Mouse (Mus musculus) testis, postnatal 14 days (tissue): ENCODE measurements at regions not wholly inside any gene's neighbourhood (a gene's known extent, or its start where the extent isn't known, plus 50 kb on each side); places are given as distances from the start of the nearest gene placed in this dataset.
A peak's percentile ranks its signal among the peaks of the same experiment; 100 is the strongest.

Experiments
- DNase-seq: peaks from one replicate; pipeline ENCODE4 v3.0.0; 2021; ENCODE audit warnings: low spot score

DNA sequence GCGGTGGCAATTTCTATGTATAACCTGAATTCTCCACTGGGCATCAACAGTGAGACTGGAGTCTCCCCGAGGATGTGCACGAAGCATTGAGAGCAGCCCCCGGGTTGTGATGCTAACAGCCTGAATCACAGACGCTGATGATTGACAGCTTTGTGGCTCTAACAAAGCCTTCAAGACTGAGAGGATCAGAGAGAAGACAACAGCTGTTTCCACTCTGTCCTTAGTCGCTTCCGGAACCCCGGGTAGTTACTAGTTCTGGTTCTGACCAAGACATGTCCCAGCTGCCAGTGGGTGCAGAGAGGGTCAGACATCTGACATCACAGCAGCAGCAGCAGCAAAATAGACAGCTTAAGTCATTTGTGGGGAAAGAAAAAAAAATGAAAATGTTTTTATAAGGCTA is 292.8 kb upstream of the Cdh5 start:
- no peak for DNase-seq

DNA sequence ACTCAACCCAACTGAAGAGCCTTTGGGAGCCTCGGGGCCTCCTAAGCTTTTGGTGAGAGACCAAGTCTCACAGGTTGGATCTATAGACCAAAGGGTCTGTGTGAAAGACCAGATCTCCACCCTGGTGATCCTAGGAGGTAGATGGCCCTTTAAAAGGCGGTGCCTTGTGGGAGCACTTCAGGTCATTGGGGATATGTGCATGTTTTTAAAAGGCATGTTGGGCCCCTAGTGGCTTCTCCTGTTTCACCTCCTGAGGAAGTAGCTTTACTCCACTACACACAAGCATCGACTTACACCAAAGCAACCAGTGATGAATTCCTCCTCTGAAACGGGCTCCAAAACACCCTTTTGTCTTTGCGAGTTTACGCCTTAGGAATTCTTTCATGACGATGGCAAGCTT is 292.3 kb upstream of the Cdh5 start:
- no peak for DNase-seq

DNA sequence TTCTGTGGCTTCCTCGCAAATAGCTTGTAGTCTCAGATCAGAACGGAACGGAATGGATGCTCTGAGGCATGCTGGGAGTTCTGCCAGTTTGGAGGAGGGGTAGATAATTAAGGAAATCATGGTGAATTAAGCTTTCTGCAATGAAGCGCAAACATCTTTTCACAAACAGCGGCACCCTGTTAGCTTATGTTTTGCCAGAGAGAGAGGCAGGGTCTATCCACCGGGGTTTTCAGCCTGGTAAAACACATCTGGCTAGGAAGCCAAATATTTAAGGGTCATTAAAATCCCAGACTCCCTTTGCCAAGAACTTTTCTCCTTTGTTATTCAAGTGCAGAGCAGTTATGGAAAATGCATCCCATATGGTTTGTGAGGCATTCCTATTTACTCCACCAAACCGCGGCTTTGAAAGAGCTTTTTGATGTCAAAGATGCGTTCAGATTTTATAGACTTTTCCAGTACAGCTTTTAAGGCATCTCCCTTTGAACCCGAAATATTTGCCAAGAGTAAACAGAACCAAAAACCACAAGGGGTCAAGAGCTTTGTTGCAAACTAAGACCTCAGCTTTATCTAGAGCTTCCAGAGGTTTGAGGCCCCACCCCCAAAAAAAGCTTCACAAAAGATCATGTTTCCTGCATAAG is 287.4 kb upstream of the Cdh5 start:
- no peak for DNase-seq

DNA sequence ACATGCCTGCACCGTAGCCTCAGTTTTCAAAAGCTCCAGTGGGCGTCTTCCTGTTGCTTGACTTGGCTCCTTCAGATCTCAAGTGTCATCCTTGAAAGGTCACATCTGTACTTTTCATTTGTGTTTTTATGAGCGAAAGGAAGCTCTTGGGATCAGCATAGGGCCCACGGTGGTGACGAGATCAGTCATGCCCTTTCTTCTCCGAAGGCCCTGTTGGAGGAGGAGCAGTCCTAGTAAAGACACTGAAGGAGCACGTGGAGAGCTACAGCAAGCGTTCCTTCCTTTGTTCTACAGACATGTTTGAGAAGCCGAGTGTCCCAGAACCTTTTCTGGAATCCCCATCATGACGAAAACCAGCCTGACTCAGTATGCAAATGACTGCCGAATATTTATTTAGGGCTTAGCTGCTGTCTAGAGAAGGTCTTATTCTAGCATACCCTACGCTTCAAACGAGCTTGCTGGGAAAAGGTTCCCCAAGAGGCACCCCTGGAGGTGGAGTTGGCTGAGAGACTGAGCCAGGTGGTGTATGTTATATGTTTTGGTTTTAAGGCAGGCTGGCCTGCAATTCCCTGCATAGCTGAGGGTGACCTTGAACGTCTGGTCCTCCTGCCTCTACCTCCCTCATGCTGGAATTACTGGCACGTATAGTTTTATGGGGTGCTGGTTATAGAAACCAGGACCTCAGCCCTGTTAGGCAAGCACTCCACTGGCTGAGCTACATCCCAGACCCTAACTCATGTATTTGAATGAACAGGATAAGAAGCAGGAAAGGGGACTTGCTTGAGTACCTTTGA is 285.1 kb upstream of the Cdh5 start:
- DNase-seq = no peak

DNA sequence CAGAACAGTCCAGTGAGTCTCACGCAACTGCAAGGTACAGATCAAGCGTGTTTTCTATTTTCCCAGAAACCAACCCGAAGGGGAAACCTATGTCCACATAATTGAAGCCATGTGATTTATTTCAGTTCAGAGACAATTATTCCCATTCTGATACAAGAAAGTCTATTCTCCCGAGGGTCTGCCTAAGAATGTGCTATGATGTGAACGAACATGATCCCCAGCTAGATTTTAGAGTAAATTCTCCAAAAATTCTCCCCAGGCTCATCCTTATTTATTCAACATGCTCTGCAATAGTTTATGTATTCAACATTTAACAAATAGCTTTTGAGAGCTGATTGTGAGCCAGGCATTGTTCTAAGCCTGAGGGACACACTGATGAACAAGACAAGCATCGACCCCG is 277.9 kb upstream of the Cdh5 start:
- DNase-seq = no peak

DNA sequence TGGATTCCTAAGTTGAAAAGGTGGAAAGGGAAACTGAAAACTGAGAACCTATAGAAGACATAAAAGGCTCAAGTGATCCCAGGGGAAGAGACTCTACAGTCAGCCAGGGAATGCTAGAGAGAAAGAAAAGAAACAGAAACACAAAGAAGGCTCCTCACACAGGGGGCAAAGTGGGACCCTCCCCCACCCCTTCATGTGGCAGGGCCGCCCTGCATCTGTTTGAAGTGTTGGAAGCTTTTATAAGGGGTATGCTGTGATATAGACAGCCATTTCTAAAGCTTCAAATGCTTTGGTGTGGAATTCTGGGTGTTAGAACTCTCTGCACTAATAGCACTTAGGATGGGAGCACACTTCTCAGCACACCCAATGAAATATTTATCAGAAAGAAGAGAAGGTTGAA is 276.7 kb upstream of the Cdh5 start:
- no peak for DNase-seq

DNA sequence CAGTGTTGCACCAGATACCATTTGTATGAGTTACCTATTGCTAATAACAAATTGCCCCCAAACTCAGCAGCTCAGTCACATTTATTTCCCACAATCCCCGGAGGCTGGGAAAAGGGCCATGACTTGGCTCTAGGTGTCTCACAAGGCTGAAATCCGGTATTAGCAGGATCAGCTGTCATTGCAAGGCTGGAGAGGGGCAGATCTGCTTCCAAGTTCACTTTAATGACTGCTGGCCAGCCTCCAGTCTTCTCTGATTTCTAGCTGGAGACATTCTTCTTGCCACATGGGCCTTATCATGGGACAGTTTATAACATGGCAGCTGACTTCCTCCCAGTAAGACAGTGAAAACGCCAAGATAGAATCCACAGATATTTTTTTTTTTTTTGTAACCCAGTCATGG is 276.1 kb upstream of the Cdh5 start:
- DNase-seq = no peak

DNA sequence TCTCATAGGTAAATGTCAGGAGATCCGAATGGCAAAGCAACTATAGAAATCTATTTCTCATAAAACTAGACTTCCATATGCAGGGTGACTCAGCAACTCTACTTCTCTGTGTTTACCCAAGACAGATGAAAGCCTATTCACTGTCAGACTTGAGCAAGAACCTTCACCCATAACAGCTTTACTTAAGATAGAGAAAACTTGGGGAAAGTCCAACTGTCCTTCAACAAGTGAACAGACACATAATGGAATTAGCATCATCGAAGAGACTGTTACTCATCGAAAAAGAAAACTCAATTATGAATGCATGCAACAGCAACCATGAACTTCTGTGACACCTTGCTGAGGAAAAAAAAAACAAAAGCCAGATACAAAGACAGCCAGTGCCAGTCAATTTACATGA is 271.0 kb upstream of the Cdh5 start:
- no peak for DNase-seq

DNA sequence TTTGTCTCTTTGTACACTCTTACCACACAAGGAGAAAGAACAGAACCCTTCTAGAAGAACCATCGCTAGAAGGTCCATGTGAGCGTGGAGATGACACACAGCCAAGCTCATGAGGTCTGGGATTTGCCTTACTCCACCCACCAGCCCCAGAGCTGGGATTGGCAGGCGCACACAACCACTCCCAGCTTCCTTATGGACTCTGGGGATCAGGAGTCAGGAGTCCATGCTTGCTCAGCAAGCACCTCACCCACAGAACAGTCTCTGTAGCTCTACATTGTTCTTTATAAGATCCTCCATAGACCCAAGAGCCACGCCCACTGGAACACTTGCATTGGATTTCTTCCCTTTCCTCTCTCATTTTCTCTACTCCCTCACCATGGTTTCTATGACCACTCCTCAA is 261.4 kb upstream of the Cdh5 start:
- no peak for DNase-seq

DNA sequence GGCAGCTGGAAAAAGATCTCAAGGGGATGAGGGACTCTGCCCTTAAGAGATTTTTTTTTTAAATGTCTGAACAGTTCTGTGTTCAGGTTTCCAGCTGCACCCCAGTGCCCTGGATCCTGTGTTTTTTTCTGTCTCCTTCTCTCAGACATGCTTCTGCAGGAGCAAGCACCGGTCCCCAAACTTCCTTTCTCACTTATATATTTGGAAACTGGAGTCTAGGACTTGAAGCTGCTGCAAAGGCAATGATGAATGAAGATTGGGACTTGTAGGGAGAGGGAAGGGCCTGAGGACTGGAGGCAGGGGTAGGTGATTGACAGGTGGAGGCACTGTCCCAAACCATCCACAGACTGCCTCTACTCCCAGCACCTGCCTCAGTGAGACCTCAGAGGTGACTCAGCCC is 255.5 kb upstream of the Cdh5 start:
- DNase-seq = no peak

DNA sequence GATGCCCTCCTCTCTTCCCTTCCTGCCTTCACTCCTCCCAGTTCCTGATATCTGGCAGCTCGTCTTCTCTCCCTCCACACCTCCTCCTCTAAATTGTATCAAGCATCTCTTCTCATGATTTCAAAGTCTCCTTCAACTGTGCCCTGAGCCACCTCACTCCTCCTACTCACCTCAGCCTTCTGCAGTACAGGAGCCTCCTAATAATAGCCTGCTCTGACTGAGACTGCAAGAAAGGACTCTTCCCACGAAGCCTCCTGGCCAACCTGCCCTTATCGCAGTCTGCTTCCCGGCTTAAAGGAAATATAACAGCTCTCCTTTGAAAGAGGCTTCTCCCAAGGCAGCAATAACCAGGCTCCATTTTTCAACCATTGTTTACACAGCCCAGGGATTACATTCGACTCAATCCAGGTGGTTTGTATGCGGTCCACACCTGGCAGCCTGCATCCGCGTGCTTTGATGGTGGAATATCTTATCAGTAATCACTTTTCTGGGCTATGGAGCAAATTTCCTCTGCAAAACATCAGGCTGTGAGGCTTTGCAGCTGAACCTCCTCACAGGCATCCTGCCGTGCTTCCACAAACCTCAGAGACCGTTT is 254.9 kb upstream of the Cdh5 start:
- no peak for DNase-seq

DNA sequence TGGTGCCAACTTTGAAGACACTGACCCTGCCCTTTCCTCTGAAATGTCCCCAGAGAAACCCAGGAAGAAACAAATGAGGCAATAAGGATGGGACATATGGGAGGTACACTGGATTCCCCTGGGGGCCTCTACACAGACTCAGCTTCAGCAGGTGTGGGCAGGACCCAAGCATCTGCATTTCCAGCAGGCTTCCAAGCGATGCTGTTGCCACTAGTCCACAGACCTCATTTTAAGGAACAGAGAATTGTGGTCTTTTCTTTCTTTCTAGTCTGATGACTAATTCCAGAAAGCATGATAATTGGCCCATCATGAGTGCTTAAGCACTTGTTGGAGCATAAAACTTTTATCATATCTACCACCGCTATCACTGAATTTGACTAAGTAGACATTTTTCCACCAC is 251.6 kb upstream of the Cdh5 start:
- no peak for DNase-seq

DNA sequence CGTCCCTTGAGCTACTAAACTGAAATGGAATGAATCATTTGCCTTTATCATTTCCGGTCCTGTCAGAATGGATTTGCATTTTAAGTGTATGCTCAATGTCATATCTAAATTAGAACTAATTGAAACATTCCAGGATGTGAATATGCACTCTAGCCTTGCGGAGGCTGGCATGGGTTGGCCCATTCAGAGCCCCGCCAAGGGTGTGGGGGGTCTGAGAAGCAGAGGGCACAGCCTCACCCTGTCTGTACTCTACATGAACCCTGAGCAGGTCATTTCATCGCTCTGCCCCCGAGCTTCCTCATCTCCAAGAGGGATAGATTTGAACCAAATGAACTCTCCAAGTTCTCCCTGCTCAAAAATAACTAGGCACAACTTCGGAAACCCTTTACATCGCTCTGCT is 250.1 kb upstream of the Cdh5 start:
- DNase-seq = no peak

DNA sequence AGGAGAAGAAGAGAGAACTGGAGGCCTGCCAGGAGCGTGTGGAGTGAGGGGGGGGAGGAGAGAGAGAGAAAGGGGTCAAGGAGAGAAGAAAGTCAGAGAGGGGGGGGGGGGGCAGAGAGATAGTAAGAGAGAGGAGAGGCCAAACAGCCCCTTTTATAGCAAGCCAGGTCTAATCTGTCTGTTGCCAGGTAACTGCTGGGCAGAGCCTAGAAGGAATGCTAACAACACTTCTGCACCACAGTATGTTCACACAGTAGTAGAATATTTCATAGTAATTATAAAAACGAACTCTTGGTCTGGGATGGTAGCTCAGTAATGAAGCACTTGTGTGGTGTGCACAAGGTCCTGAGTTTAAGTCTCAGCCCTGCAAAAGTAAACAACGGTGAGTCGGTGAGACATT is 248.4 kb upstream of the Cdh5 start:
- no peak for DNase-seq

DNA sequence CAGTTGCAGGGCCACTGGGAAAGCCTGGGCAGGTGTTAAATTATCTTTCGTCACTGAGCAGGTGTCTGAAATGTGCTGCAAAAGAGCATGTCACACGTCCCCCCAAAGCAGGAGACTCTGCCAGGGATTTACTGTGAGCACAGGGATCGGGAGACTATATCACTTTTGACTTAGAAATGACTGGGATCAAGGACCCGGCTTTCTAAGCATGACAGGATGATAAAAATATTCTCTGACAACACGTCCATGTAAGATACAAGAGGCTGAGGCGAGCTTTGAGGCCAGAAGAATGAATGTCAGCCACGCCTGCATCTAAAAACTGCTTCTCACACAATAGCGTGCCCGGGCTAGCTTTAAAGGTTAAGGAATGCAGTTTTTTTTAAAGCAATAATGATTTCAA is 246.1 kb upstream of the Cdh5 start:
- DNase-seq = no peak

DNA sequence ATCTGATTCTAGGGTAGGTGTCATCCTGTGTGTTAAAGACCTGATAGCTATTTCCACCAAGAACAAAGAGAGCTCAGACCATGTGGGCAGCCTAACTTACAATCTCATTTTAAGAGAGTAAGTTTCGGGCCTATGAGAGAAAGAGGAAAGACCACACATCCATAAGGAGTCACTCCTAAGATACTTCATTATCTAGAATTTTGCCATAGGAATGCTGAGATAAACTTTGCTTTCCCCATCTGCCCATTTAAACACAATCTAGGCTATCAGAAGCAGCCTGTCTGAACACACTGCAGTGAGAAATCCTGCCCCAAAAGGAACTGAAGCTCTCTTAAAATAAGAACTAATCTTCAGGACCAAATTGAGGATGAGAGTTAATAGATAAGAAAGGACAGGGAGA is 242.3 kb upstream of the Cdh5 start:
- DNase-seq = no peak

DNA sequence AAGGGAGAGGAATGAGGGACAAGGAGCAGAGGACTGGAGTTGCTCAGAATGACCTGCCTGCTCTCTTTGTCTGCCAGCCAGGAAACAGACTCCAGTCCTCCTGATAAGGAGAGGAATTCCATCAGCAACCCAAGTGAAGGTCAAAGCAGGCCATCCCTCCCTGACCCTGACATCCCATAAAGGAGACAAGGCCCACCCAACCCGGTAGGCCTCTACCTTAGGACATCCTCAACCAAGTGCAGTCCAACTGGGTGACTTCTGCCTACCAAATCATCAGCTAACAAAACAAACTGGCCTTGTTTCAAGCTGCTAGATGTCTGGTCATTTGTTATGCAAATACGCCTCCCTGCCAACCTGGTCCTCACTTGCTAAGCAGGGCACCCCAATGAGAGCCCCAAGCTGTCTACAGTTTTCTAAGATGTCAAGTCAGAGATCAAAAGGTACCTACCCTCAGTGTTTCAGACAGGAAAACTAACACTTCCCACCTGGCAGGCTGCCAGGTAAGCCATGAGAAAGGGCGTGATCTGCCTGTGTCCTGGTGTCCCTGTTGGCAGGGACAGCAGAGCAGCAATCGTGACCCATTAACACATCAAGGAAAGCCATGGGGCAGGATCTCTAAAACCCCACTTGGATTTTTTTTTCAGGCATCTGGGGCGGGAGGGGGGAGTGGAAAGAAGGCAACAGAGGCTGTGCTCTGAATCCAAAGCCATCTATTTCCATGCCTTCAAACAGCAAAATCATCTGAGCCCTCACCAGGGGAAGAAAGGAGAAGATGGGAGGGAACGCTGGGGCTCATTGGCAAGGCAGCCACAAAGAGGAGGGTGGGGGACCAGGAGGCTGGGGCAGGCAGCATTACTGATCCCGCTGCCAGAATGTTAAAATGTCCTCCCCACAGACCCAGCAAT is 227.6 kb upstream of the Cdh5 start:
- no peak for DNase-seq

DNA sequence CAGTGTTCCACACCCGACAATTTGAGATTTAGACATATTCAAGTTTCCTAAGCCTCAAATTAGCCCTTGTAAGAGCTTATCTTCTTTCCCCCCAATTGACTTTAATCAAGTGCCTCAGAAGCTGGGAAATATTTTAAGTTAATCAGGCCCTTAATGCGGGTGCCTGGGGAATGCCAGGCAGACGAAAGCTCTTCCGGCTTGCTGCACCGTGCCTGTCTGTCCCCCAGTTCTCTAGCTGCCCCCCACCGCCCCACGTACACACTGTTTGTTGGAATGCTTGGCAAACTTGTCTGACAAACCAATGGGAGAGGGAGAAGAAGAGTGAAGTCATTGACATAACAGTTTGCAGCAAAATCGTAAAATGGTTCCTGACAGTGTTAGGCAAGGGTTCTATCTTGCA is 226.9 kb upstream of the Cdh5 start:
- no peak for DNase-seq

DNA sequence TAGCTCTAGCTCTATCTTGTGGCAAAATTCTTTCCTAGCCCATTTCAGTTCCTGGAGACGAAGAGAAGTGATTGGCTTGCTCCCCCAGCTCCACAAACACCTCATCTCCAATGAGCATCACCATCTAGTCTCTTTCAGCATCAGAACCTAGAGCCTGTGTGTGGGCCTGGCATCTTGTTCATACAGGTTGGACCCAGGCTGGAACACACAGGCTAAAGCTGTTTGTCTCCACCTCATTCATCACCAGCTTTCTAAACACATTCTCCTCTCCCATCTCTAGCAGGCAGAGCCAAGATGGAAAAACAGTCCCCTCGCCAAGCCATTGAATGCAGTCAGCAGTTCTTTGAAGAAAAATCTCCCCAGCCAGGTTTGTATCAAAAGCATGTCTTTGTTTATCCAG is 221.9 kb upstream of the Cdh5 start:
- no peak for DNase-seq

DNA sequence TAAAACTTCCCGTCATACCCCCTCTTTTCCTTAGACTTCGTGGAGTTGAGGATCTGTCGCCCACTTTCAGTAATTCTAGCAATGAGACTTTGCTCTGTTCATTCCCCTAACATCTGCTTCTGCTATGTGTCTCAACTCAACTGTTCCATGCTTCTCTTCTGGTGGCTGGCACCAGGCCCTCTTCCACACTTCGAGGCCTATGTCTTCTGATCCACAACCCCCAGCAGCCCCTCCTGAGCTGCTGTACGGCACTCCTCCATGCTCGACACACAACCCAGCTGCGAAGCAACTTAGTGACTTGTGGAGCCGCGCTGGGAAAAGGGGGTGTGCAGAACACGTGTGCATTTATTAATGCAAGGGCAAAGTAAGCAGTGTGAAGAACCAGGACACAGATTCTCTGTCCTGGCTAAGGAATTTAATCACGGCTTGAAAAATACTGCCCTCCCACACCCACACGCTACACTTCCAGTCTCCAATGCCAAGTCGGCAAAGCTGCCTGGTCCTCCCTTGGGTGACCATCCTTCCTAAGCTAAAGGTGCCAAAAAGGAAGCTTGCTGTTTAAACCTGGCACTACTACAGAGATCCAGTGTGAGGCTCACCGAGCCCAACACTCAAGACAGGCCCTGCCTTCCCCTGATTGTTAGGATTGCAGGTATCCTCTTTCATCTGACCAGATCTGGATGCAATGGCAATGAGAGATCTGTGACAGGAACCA is 220.8 kb upstream of the Cdh5 start:
- DNase-seq = peak; percentile 10

DNA sequence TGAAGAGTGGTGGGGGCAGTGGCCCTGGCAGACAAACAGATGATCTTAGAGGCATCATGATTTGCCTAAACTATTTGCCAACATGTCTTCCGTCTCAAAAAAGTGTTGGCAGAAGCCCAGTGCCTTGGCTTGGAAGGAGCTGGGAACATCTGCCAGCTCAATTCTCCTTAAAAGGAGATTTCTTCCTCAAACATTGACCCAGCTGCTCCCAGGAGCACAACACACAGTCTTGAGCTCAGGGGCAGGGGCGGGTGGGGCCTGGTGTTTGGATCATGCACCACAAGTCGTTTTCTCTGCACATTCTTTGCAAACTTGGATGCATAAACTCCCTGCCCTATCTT is 220.3 kb upstream of the Cdh5 start:
- DNase-seq = no peak
